Mouse (Mus musculus) ES-Bruce4 (cell line): ENCODE data around the gene Zfp367.

Experiments
- CTCF ChIP-seq: IDR thresholded peaks from one replicate; pipeline ENCODE4 v1.8.1; 2011; ENCODE audit warnings: low read depth, low read length
- EP300 ChIP-seq: IDR thresholded peaks from 2 replicates; pipeline ENCODE4 v1.6.1; 2011; ENCODE audit warnings: low read depth, low read length; ENCODE audit not compliant: insufficient read depth
- POLR2A ChIP-seq: IDR thresholded peaks from one replicate; pipeline ENCODE4 v1.8.1; 2011; ENCODE audit warnings: low read length; ENCODE audit not compliant: insufficient read depth

DNA sequence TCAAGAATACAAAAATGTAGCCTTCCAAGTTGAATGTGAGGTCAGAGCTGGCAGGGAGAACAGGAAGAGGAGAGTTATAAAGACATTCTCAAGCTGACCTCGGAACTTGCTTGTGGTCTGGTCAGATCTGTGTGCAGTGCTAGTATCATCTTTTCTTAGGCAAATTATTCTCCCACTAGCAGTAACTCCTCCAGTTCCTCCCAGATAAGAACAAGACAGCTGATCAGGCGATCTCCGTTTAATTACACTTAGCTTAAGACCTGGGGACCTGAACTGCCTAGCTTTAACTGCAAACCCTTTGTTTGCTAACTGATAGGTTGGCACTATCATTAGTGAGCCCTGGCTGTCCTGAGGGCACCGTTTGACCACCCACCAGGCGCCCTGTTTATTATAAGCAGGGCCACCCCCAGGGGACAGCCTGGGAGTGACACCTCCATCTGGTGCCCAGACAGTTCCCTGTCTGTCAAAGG lies 44.6 kb downstream of the Zfp367 start:
- TF ChIP-seq CTCF (no peak), POLR2A (no peak), EP300 (no peak)
